Mouse (Mus musculus): Measurements from ENCODE around the gene Abcd2. TPM values are rescaled to one million over a fixed set of nuclear protein-coding genes. Genes with fewer than 3 reads are reported as not detected.

Gene Abcd2
- total and polyA plus RNA-seq, 3 experiments = 2.3 to 4.8 (median 3.9) TPM

DNA sequence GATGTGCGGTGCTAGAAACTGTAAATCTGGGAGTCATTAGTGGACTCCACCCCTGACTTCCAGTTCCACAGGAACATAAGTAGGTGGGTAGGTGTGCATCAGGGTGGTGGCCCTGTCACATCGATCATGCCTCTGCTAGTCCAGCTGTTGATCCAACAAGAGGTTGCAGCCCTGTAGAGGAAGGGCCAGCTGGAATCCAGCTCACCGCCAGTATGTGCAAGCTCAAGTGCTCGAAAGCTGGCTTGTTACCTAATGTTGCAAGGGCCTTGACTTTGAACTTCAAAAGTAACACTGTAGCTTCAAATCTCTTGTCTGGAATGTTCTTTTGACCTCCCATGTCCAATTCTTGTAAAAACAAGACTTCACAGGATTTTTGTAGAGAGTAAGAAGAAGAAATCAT lies 67.0 kb downstream of the Abcd2 start:
- Histone ChIP-seq H3K36me3 (ENCODE audit: control insufficient read depth, insufficient read depth, low read length) (no peaks in the 10 kb centered on the region), H3K4me1 (ENCODE audit: control insufficient read depth, insufficient read depth, low read length) (no peaks in the 10 kb centered on the region), H3K27ac (no peak overlapping the region), H3K79me2 (replicated peaks; ENCODE audit: control insufficient read depth, insufficient read depth, low read length) (no peaks in the 10 kb centered on the region), H3K9ac (ENCODE audit: low read depth, low read length) (no peak overlapping the region), H3K27me3 (ENCODE audit: control insufficient read depth, insufficient read depth, low read length) (no peaks in the 10 kb centered on the region), H3K4me3 (no peak overlapping the region)
- whole genome bisulfite sequencing = 87% methylated on average over 4 of the region's 4 CpGs
- intact Hi-C loops (cut with DNase I) = no loop called here
- TF ChIP-seq EP300 (IDR thresholded peaks at IDR 0.05; ENCODE audit: insufficient read depth, low read depth, low read length) = no peak
- no peak for TF ChIP-seq CTCF (IDR thresholded peaks at IDR 0.05)
- TF ChIP-seq POLR2A (IDR thresholded peaks at IDR 0.05; ENCODE audit: insufficient read depth, low read depth, low read length) = no peak
- DNase-seq = no peak

- Histone ChIP-seq H3K9ac (ENCODE audit: low read depth, low read length) (no peak overlapping the region), H3K36me3 (ENCODE audit: control insufficient read depth, insufficient read depth, low read length) (no peaks in the 10 kb centered on the region), H3K27ac (no peak overlapping the region), H3K4me3 (no peak overlapping the region), H3K4me1 (ENCODE audit: control insufficient read depth, insufficient read depth, low read length) (no peaks in the 10 kb centered on the region), H3K79me2 (replicated peaks; ENCODE audit: control insufficient read depth, insufficient read depth, low read length) (no peaks in the 10 kb centered on the region), H3K27me3 (ENCODE audit: control insufficient read depth, insufficient read depth, low read length) (no peaks in the 10 kb centered on the region)
- WGBS = 76% methylated on average over 7 of the region's 7 CpGs
- intact Hi-C loops (cut with DNase I) = no loop called here
- TF ChIP-seq CTCF (IDR thresholded peaks at IDR 0.05) (no peak), POLR2A (IDR thresholded peaks at IDR 0.05; ENCODE audit: insufficient read depth, low read depth, low read length) (no peak)
- DNase-seq = no peak
Observed at GRCm38 (mm10) chr15:91112555-91113209, 78.9 kb downstream of the Abcd2 start.

- no peaks in the 10 kb centered on the region for H3K27me3 ChIP-seq (ENCODE audit: control insufficient read depth, insufficient read depth, low read length)
- no peak for TF ChIP-seq CTCF (IDR thresholded peaks at IDR 0.05)
- WGBS = 89% methylated on average over 5 of the region's 5 CpGs
- DNase-seq = no peak
- no peaks in the 10 kb centered on the region for H3K4me1 ChIP-seq (ENCODE audit: control insufficient read depth, insufficient read depth, low read length)
- H3K79me2 ChIP-seq (replicated peaks; ENCODE audit: control insufficient read depth, insufficient read depth, low read length) = no peaks in the 10 kb centered on the region
- no peak overlapping the region for H3K27ac ChIP-seq
- H3K9ac ChIP-seq (ENCODE audit: low read depth, low read length) = no peak overlapping the region
- no peaks in the 10 kb centered on the region for H3K36me3 ChIP-seq (ENCODE audit: control insufficient read depth, insufficient read depth, low read length)
- intact Hi-C loops (cut with DNase I) = no loop called here
- no peak overlapping the region for H3K4me3 ChIP-seq
Observed at GRCm38 (mm10) chr15:91108102-91108659, 83.4 kb downstream of the Abcd2 start.

- no peak overlapping the region for H3K4me3 ChIP-seq
- intact Hi-C loops (cut with DNase I) = no loop called here
- no peaks in the 10 kb centered on the region for H3K4me1 ChIP-seq (ENCODE audit: control insufficient read depth, insufficient read depth, low read length)
- H3K9ac ChIP-seq (ENCODE audit: low read depth, low read length) = no peak overlapping the region
- no peak for TF ChIP-seq POLR2A (IDR thresholded peaks at IDR 0.05; ENCODE audit: insufficient read depth, low read depth, low read length)
- TF ChIP-seq CTCF (IDR thresholded peaks at IDR 0.05) = no peak
- no peak for TF ChIP-seq EP300 (IDR thresholded peaks at IDR 0.05; ENCODE audit: insufficient read depth, low read depth, low read length)
- H3K36me3 ChIP-seq (ENCODE audit: control insufficient read depth, insufficient read depth, low read length) = no peaks in the 10 kb centered on the region
- WGBS = 30% methylated on average over 3 of the region's 3 CpGs
- no peak overlapping the region for H3K27ac ChIP-seq
- no peak for DNase-seq
- no peaks in the 10 kb centered on the region for H3K79me2 ChIP-seq (replicated peaks; ENCODE audit: control insufficient read depth, insufficient read depth, low read length)
- H3K27me3 ChIP-seq (ENCODE audit: control insufficient read depth, insufficient read depth, low read length) = no peaks in the 10 kb centered on the region
Observed at GRCm38 (mm10) chr15:91104934-91105333, 86.7 kb downstream of the Abcd2 start.

DNA sequence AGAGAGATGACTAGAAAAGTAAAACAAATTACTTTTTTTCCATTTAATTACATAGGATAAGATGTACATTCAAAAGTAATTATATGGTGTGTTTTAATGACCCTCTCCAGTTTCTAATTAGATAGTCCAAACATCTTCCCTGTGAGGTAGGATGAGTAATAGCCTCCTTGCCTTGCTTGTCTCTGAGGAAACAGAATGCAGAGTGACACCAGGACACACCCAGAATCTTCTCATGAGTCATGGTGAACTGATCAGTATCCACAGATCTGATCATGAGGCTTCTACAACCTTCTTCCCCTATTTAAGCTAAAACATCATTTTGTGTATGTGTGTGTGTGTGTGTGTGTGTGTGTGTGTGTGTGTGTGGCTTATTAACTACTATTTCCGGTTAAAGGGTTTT lies 87.3 kb downstream of the Abcd2 start:
- Histone ChIP-seq H3K79me2 (replicated peaks; ENCODE audit: control insufficient read depth, insufficient read depth, low read length) (no peaks in the 10 kb centered on the region), H3K27ac (no peak overlapping the region), H3K36me3 (ENCODE audit: control insufficient read depth, insufficient read depth, low read length) (no peaks in the 10 kb centered on the region), H3K4me3 (no peak overlapping the region), H3K9ac (ENCODE audit: low read depth, low read length) (no peak overlapping the region), H3K4me1 (ENCODE audit: control insufficient read depth, insufficient read depth, low read length) (no peaks in the 10 kb centered on the region), H3K27me3 (ENCODE audit: control insufficient read depth, insufficient read depth, low read length) (no peaks in the 10 kb centered on the region)
- intact Hi-C loops (cut with DNase I) = no loop called here
- WGBS = 77% methylated on average over 1 of the region's 1 CpGs
- no peak for DNase-seq
- TF ChIP-seq POLR2A (IDR thresholded peaks at IDR 0.05; ENCODE audit: insufficient read depth, low read depth, low read length) (no peak), CTCF (IDR thresholded peaks at IDR 0.05) (no peak), EP300 (IDR thresholded peaks at IDR 0.05; ENCODE audit: insufficient read depth, low read depth, low read length) (no peak)

GRCm38 (mm10) chr15:91103814-91104213 lies 87.8 kb downstream of the Abcd2 start:
- Histone ChIP-seq H3K79me2 (replicated peaks; ENCODE audit: control insufficient read depth, insufficient read depth, low read length) (no peaks in the 10 kb centered on the region), H3K9ac (ENCODE audit: low read depth, low read length) (no peak overlapping the region), H3K4me3 (no peak overlapping the region), H3K27me3 (ENCODE audit: control insufficient read depth, insufficient read depth, low read length) (no peaks in the 10 kb centered on the region), H3K4me1 (ENCODE audit: control insufficient read depth, insufficient read depth, low read length) (no peaks in the 10 kb centered on the region), H3K36me3 (ENCODE audit: control insufficient read depth, insufficient read depth, low read length) (no peaks in the 10 kb centered on the region), H3K27ac (no peak overlapping the region)
- intact Hi-C loops (cut with DNase I) = no loop called here
- TF ChIP-seq POLR2A (IDR thresholded peaks at IDR 0.05; ENCODE audit: insufficient read depth, low read depth, low read length) (no peak), CTCF (IDR thresholded peaks at IDR 0.05) (no peak), EP300 (IDR thresholded peaks at IDR 0.05; ENCODE audit: insufficient read depth, low read depth, low read length) (no peak)
- DNase-seq = no peak
- 53% methylated on average over 14 of the region's 14 CpGs for WGBS

Measured in heart, adult 2 months (tissue).